11 mouse cellular contexts compared by ENCODE assay signal in genomic region chr7:68114983-68115715, GRCm38 (mm10).
DNase-seq lines count a peak whose midpoint lies in the region; ATAC-seq and TF ChIP-seq lines count a peak whose summit lies in the region.
"Had no signal": no experiment of that assay in that cellular context is flagged by ENCODE, and none has a peak within 500 bp of the region (broad histone marks: within the 10 kb centered on the region; RNA-seq: fewer than 3 reads in every experiment).

No protein-coding gene starts in this region.

- WGBS in embryonic facial prominence, embryonic 15.5 days = 47% methylated on average over 21 of the region's 21 CpGs
- 56% methylated on average over 21 of the region's 21 CpGs for WGBS in limb, embryonic 13.5 days
- WGBS in thymus, adult 2 months = 94% methylated on average over 21 of the region's 21 CpGs

- intact Hi-C loops in gastrocnemius, postnatal 14 days (cut with DNase I; ENCODE audit: low total_unique reads) = no loop called here

- H3K9me3 ChIP-seq in embryonic facial prominence, embryonic 15.5 days (replicated peaks) = no peaks in the 10 kb centered on the region
- H3K9me3 ChIP-seq in limb, embryonic 13.5 days = no peaks in the 10 kb centered on the region
- H3K9me3 ChIP-seq: midbrain, embryonic 12.5 days had no signal

- H3K36me3 ChIP-seq in embryonic facial prominence, embryonic 15.5 days = 0 out of 2 replicates have a peak, but pooled peaks cover 4% of the 10 kb centered on the region
- H3K36me3 ChIP-seq in limb, embryonic 13.5 days = peaks cover 4% of the 10 kb centered on the region; the same call in 1 of the 2 replicates
- no peaks in the 10 kb centered on the region for H3K36me3 ChIP-seq in thymus, adult 2 months (ENCODE audit: control insufficient read depth, insufficient read depth, low read length)

- no peak for TF ChIP-seq CTCF in thymus, adult 2 months (IDR thresholded peaks at IDR 0.05; ENCODE audit: borderline replicate concordance, control insufficient read depth, extremely low read depth, insufficient read depth, low read length, poor library complexity)

- no peak for ATAC-seq in embryonic facial prominence, embryonic 15.5 days (ENCODE audit: insufficient number of reproducible peaks, low FRiP score, low TSS enrichment, low read depth)
- no peak for ATAC-seq in limb, embryonic 13.5 days (ENCODE audit: low FRiP score, low read depth)

- no peak overlapping the region for H3K4me2 ChIP-seq in embryonic facial prominence, embryonic 15.5 days (replicated peaks)
- peak overlapping the region; percentile 7; the same call in 1 of the 2 replicates for H3K4me2 ChIP-seq in limb, embryonic 13.5 days (replicated peaks)
- H3K4me2 ChIP-seq: midbrain, embryonic 12.5 days had no signal

- no peaks in the 10 kb centered on the region for H3K27me3 ChIP-seq in embryonic facial prominence, embryonic 15.5 days
- no peaks in the 10 kb centered on the region for H3K27me3 ChIP-seq in limb, embryonic 13.5 days
- no peaks in the 10 kb centered on the region; the same call in 1 of the 2 replicates for H3K27me3 ChIP-seq in thymus, adult 2 months (ENCODE audit: control insufficient read depth, insufficient read depth, low read length)
- H3K27me3 ChIP-seq: midbrain, embryonic 12.5 days had no signal

- H3K4me1 ChIP-seq in embryonic facial prominence, embryonic 15.5 days = peaks cover 34% of the 10 kb centered on the region
- H3K4me1 ChIP-seq in limb, embryonic 13.5 days = peaks cover 67% of the 10 kb centered on the region
- no peaks in the 10 kb centered on the region; the same call in 1 of the 2 replicates for H3K4me1 ChIP-seq in thymus, adult 2 months (replicated peaks; ENCODE audit: control insufficient read depth, insufficient read depth, low read length)

- H3K27ac ChIP-seq in embryonic facial prominence, embryonic 15.5 days (replicated peaks) = 0 out of 2 replicates have a peak overlapping the region, but pooled peaks have one; percentile 7
- H3K27ac ChIP-seq in limb, embryonic 13.5 days = no peak overlapping the region; the same call in 1 of the 2 replicates
- no peak overlapping the region for H3K27ac ChIP-seq in thymus, adult 2 months (ENCODE audit: control insufficient read depth, insufficient read depth, low read length)
- H3K27ac ChIP-seq: midbrain, embryonic 12.5 days had no signal

- peak; percentile 25 for DNase-seq in gastrocnemius, postnatal 14 days
- no peak for DNase-seq in gastrocnemius, postnatal 4 days (ENCODE audit: low spot score in 2 of 2)
- peak; percentile 41 to 55 for DNase-seq in adrenal gland, postnatal 36 days
- DNase-seq in cerebellum, postnatal 10 days = no peak
- DNase-seq in thymus, adult 2 months = no peak
- DNase-seq in MN1 (ENCODE audit: low spot score) = no peak
- DNase-seq: embryo, embryonic 11 days; thymus, postnatal 25 days had no signal

- H3K9ac ChIP-seq in embryonic facial prominence, embryonic 15.5 days = no peak overlapping the region
- H3K9ac ChIP-seq in limb, embryonic 13.5 days = no peak overlapping the region
- H3K9ac ChIP-seq: midbrain, embryonic 12.5 days had no signal

- TF ChIP-seq POLR2A in thymus, adult 2 months (IDR thresholded peaks at IDR 0.05; ENCODE audit: control insufficient read depth, extremely low read depth, insufficient read depth, low read length, poor library complexity) = no peak

- H3K4me3 ChIP-seq in embryonic facial prominence, embryonic 15.5 days (replicated peaks) = no peak overlapping the region
- no peak overlapping the region for H3K4me3 ChIP-seq in limb, embryonic 13.5 days
- no peak overlapping the region for H3K4me3 ChIP-seq in thymus, adult 2 months (ENCODE audit: control insufficient read depth, insufficient read depth, low read length)
- H3K4me3 ChIP-seq: midbrain, embryonic 12.5 days had no signal

Comparison
In these comparisons a context has a peak if more than half of its experiments do, and no peak if none do; other contexts are left out.
1. DNase-seq: peak in gastrocnemius, postnatal 14 days (single experiment) and adrenal gland, postnatal 36 days (2 of 2); none in gastrocnemius, postnatal 4 days (0 of 2), cerebellum, postnatal 10 days (0 of 2), thymus, adult 2 months (single experiment) and MN1 (single experiment).